Mouse (Mus musculus): ENCODE measurements at regions not wholly inside any gene's neighbourhood (a gene's known extent, or its start where the extent isn't known, plus 50 kb on each side); places are given as distances from the start of the nearest gene placed in this dataset.

GRCm38 (mm10) chr16:29876196-29876595 is 188.0 kb upstream of the Hes1 start:
- no peak for TF ChIP-seq CTCF (IDR thresholded peaks at IDR 0.05; ENCODE audit: control insufficient read depth, insufficient read depth, insufficient replicate concordance, low read depth, low read length)
- TF ChIP-seq POLR2A (IDR thresholded peaks at IDR 0.05; ENCODE audit: control insufficient read depth, low read depth, low read length): no peak
